Mouse (Mus musculus) myocyte (in vitro differentiated cells): ENCODE results near the gene Smtn.

Experiments
- POLR2A ChIP-seq: IDR thresholded peaks from one replicate; pipeline ENCODE4 v1.6.1; 2011; ENCODE audit warnings: low read depth, mild to moderate bottlenecking, control low read depth, moderate library complexity; ENCODE audit not compliant: insufficient read length
- TCF3 ChIP-seq: IDR thresholded peaks from one replicate; pipeline ENCODE4 v1.6.1; 2011; ENCODE audit warnings: low read depth, control low read depth; ENCODE audit not compliant: insufficient read length

DNA sequence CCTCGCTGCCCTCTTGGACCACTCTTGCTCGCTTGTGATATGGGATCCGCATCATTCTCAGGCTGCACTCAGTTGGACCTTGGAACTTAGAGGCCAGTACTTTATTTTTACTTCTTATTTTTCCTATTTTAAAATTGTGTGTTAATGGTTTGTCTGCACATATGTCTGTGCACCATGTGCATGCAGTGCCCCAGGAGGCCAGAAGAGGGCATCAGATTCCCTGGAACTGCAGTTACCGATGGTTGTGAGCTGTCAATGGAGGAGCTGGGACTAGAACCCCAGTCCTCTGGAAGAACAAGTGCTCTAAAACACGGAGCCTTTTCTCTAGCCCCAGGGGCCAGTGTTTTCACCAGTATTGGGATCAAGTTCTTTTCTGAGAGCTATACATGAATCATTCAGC is 4.0 kb upstream of the Smtn start:
- TF ChIP-seq TCF3, result no peak
- TF ChIP-seq POLR2A, result no peak
